Mouse (Mus musculus): ENCODE results near the gene Dclk1. TPM values are rescaled to one million over a fixed set of nuclear protein-coding genes. Genes with fewer than 3 reads are reported as not detected.

Dclk1 gene
- polyA plus RNA-seq, 2 experiments: 0.04 to 0.08 TPM

DNA sequence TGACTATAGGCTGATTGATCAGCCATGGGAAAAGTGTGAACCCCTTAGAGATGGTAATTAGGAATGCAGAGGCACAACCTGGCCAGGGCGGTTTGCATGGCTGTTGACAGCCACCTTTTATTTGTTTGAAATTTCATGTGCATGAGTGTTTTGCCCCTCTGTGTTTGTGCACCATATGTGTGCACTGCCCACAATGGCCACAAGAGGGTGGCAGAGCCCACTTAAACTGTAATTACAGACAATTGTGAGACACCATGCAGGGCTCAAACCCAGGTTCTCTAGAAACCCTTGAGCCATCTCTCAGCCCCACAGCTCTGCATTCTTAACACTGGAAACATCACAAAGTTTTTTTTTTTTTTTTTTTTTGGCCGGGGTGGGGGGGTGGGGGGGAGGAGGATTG lies 19.7 kb upstream of the Dclk1 start:
- ATAC-seq (ENCODE audit: insufficient read depth): no peak
- Histone ChIP-seq H3K4me2 (ENCODE audit: low read depth) (no peak overlapping the region), H3K9me3 (ENCODE audit: control insufficient read depth, low read length) (no peaks in the 10 kb centered on the region), H3K36me3 (replicated peaks; ENCODE audit: control insufficient read depth, insufficient read depth, low read depth) (no peaks in the 10 kb centered on the region), H3K27me3 (ENCODE audit: control insufficient read depth, insufficient read depth, low read length) (no peaks in the 10 kb centered on the region), H3K4me1 (replicated peaks; ENCODE audit: control insufficient read depth in 2 of 2, insufficient read depth in 2 of 2, low read length in 1 of 2) (no peaks in the 10 kb centered on the region), H3K4me3 (ENCODE audit: insufficient read depth in 1 of 2, low read depth in 2 of 2, low read length in 2 of 2) (no peak overlapping the region), H3K27ac (no peak overlapping the region), H3K9ac (replicated peaks) (no peak overlapping the region)
- WGBS (ENCODE audit: insufficient replicate concordance): 57% methylated on average over 2 of the region's 2 CpGs
- peak; percentile 51 for TF ChIP-seq CTCF (IDR thresholded peaks at IDR 0.05; ENCODE audit: low read depth)
- no peak for TF ChIP-seq EP300 (IDR thresholded peaks at IDR 0.05; ENCODE audit: low read depth)
- no peak for DNase-seq (ENCODE audit: low read depth in 3 of 3, low spot score in 3 of 3)

DNA sequence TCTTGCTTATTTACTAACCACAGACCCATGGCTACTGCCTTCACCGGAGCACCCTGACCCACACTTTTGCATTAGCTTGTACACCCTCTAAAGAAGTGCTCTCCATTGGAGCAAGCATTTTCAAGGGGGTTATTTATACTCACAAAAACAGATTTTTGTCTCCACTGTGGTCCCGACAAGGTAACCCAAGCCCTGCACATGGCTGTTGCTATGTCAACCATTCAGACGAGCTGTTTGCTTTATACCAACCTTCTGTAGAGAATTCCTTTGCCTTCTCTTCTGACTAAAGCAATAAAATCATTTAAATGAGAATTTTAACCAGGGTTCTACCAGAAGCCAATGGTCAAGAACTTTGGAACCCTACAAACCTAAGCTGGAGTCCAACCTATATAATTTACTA lies 18.3 kb upstream of the Dclk1 start:
- ATAC-seq (ENCODE audit: insufficient read depth) (no peak), DNase-seq (ENCODE audit: low read depth in 3 of 3, low spot score in 3 of 3) (no peak)
- H3K27ac ChIP-seq: no peak overlapping the region
- no peaks in the 10 kb centered on the region for H3K4me1 ChIP-seq (replicated peaks; ENCODE audit: control insufficient read depth in 2 of 2, insufficient read depth in 2 of 2, low read length in 1 of 2)
- H3K9ac ChIP-seq (replicated peaks): no peak overlapping the region
- H3K4me3 ChIP-seq (ENCODE audit: insufficient read depth in 1 of 2, low read depth in 2 of 2, low read length in 2 of 2): no peak overlapping the region
- no peaks in the 10 kb centered on the region for H3K9me3 ChIP-seq (ENCODE audit: control insufficient read depth, low read length)
- 57% methylated on average over 3 of the region's 3 CpGs for WGBS (ENCODE audit: insufficient replicate concordance)
- no peaks in the 10 kb centered on the region for H3K36me3 ChIP-seq (replicated peaks; ENCODE audit: control insufficient read depth, insufficient read depth, low read depth)
- no peak overlapping the region for H3K4me2 ChIP-seq (ENCODE audit: low read depth)
- no peaks in the 10 kb centered on the region for H3K27me3 ChIP-seq (ENCODE audit: control insufficient read depth, insufficient read depth, low read length)
- TF ChIP-seq CTCF (IDR thresholded peaks at IDR 0.05; ENCODE audit: low read depth) (no peak), EP300 (IDR thresholded peaks at IDR 0.05; ENCODE audit: low read depth) (no peak)

DNA sequence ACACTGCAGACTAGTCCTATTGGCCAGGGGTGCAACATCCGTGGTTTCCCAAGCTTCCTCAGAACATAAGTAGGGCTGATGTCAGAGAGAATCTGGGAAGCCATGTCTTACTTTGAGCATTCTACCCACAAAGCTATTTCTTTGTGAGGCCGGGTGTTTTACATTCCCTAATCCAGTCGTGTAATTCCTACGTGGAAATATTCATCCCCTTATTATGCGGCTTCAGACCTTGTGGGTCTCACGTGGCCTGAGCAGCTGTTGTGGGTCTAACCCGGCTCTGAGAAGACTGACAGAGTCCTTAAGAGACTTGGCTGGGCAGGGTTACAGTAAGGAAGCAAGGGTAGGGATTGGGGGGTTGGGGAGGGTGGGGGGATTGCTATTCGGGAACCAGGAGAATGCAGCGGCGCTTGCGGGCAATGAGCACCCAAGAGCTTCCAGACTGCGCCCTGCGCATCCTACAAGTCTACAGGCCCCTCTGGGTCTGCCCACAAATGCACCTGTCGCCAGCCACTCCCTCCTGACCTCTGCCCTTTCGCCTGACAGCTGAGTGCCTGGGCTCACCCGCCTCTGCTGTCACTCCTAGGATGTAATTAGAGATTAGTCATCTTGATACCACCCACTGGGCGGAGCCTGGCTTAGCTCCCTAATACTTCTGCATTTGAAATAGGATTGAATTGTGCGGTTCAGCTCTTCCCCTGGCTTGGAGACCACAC lies 15.5 kb upstream of the Dclk1 start:
- Histone ChIP-seq H3K4me1 (replicated peaks; ENCODE audit: control insufficient read depth in 2 of 2, insufficient read depth in 2 of 2, low read length in 1 of 2) (no peaks in the 10 kb centered on the region), H3K27ac (no peak overlapping the region), H3K36me3 (replicated peaks; ENCODE audit: control insufficient read depth, insufficient read depth, low read depth) (no peaks in the 10 kb centered on the region), H3K9me3 (ENCODE audit: control insufficient read depth, low read length) (no peaks in the 10 kb centered on the region), H3K4me3 (ENCODE audit: insufficient read depth in 1 of 2, low read depth in 2 of 2, low read length in 2 of 2) (no peak overlapping the region), H3K4me2 (ENCODE audit: low read depth) (no peak overlapping the region), H3K27me3 (ENCODE audit: control insufficient read depth, insufficient read depth, low read length) (no peaks in the 10 kb centered on the region), H3K9ac (replicated peaks) (no peak overlapping the region)
- DNase-seq (ENCODE audit: low read depth in 3 of 3, low spot score in 3 of 3): no peak
- TF ChIP-seq EP300 (IDR thresholded peaks at IDR 0.05; ENCODE audit: low read depth) (no peak), CTCF (IDR thresholded peaks at IDR 0.05; ENCODE audit: low read depth) (no peak)
- no peak for ATAC-seq (ENCODE audit: insufficient read depth)
- 23% methylated on average over 18 of the region's 18 CpGs for WGBS (ENCODE audit: insufficient replicate concordance)

DNA sequence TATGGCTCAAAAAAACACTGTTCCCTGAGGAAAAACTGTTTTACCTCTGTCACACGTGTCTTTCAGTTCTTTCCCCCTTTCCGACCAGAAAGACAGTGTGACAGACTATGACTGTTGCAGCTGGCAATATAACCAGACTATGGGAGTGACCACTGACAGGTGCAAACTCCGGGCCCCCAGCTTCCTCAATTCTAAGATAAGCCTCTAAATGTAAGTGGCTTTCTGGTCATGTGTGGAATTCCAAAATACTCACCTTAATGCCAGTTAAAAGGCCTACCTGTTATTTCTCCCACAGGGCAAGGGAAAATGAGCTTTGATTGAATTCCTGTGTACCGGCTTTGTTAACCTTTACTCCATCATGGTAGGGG lies 15.0 kb upstream of the Dclk1 start:
- WGBS (ENCODE audit: insufficient replicate concordance): 15% methylated on average over 4 of the region's 4 CpGs

DNA sequence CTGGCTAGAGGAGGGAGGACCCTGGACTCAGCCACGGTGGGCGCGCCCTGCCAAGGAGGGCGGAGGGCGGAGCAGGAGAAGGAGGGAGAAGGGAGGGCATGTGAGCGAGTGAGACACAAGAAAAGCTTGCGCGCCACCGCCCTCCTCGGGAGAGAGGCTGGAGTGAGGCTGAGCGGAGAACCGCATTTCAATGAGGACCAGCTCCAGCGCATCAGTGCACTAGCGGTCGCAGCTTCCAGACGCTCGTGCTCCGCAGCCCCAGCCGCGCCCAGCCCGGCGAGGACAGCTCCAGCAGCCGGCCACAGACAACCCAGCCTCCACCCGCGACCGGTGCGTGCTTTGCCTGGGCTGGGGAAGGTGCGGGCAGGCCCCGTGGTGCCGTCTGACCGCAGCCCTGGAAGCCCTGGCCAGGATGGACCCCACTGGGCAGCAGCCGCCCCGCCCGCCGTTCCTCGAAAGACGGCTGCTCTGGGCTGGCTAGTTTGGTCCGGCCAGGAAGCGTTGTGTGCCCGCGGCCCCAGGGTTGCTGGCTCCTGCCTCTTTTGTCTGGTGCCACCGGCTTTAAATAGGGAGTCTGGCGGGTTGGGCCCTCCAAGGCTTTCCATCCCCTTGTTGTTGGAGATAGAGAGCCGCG lies 375 bp downstream of the Dclk1 start:
- no peaks in the 10 kb centered on the region for H3K9me3 ChIP-seq (ENCODE audit: control insufficient read depth, low read length)
- no peak for TF ChIP-seq CTCF (IDR thresholded peaks at IDR 0.05; ENCODE audit: low read depth)
- no peak for TF ChIP-seq EP300 (IDR thresholded peaks at IDR 0.05; ENCODE audit: low read depth)
- no peak overlapping the region; a peak in 2 of 4 replicates for H3K4me3 ChIP-seq (ENCODE audit: insufficient read depth in 1 of 2, low read depth in 2 of 2, low read length in 2 of 2)
- H3K9ac ChIP-seq (replicated peaks): no peak overlapping the region
- H3K4me2 ChIP-seq (ENCODE audit: low read depth): no peak overlapping the region
- H3K4me1 ChIP-seq (replicated peaks; ENCODE audit: control insufficient read depth in 2 of 2, insufficient read depth in 2 of 2, low read length in 1 of 2): no peaks in the 10 kb centered on the region
- no peak overlapping the region for H3K27ac ChIP-seq
- H3K36me3 ChIP-seq (replicated peaks; ENCODE audit: control insufficient read depth, insufficient read depth, low read depth): no peaks in the 10 kb centered on the region
- no peak for DNase-seq (ENCODE audit: low read depth in 3 of 3, low spot score in 3 of 3)
- peaks cover 9% of the 10 kb centered on the region for H3K27me3 ChIP-seq (ENCODE audit: control insufficient read depth, insufficient read depth, low read length)
- no peak for ATAC-seq (ENCODE audit: insufficient read depth)
- WGBS (ENCODE audit: insufficient replicate concordance): 2% methylated on average over 42 of the region's 45 CpGs

More for the DNA sequence above, 15.0 kb upstream of the Dclk1 start:
- Histone ChIP-seq H3K4me3 (ENCODE audit: insufficient read depth in 1 of 2, low read depth in 2 of 2, low read length in 2 of 2) (no peak overlapping the region), H3K36me3 (replicated peaks; ENCODE audit: control insufficient read depth, insufficient read depth, low read depth) (no peaks in the 10 kb centered on the region), H3K9ac (replicated peaks) (no peak overlapping the region), H3K4me1 (replicated peaks; ENCODE audit: control insufficient read depth in 2 of 2, insufficient read depth in 2 of 2, low read length in 1 of 2) (no peaks in the 10 kb centered on the region), H3K27ac (no peak overlapping the region), H3K27me3 (ENCODE audit: control insufficient read depth, insufficient read depth, low read length) (no peaks in the 10 kb centered on the region), H3K4me2 (ENCODE audit: low read depth) (no peak overlapping the region), H3K9me3 (ENCODE audit: control insufficient read depth, low read length) (no peaks in the 10 kb centered on the region)
- TF ChIP-seq CTCF (IDR thresholded peaks at IDR 0.05; ENCODE audit: low read depth): no peak
- no peak for TF ChIP-seq EP300 (IDR thresholded peaks at IDR 0.05; ENCODE audit: low read depth)
- DNase-seq (ENCODE audit: low read depth in 3 of 3, low spot score in 3 of 3) (no peak), ATAC-seq (ENCODE audit: insufficient read depth) (no peak)

Measured in liver, embryonic 14.5 days (tissue).